In genomic region chr8:125558109-125559065, GRCm38 (mm10) we compare ENCODE assay signal across 8 mouse cellular contexts. TPM values are rescaled to one million over a fixed set of nuclear protein-coding genes. Genes with fewer than 3 reads are reported as not detected.
DNase-seq lines count a peak whose midpoint lies in the region; TF ChIP-seq lines count a peak whose summit lies in the region.

No protein-coding gene starts in this region.

- H3K27ac ChIP-seq in left cerebral cortex, adult 2 months = peak overlapping the region; percentile 74

- peak; percentile 71 for DNase-seq in NIH3T3 (ENCODE audit: low read depth)
- peak; percentile 86 to 88 for DNase-seq in cerebellum, postnatal 10 days
- DNase-seq in gastrocnemius, adult 8-10 months (ENCODE audit: low spot score in 2 of 2) = peak; percentile 38 to 64
- peak; percentile 88 for DNase-seq in induced T-regulatory cell, adult 2 months (ENCODE audit: low read depth)
- DNase-seq in left cerebral cortex, adult 2 months (ENCODE audit: extremely low spot score in 1 of 2, low spot score in 2 of 2) = peak; percentile 82 to 83
- peak; percentile 93 for DNase-seq in lung, postnatal 36 days
- peak; percentile 93 for DNase-seq in retina, postnatal 1 day
- DNase-seq in thymus, postnatal 36 days = peak; percentile 61 to 65

- H3K4me3 ChIP-seq in left cerebral cortex, adult 2 months = peak overlapping the region; percentile 21

- TF ChIP-seq CTCF in left cerebral cortex, adult 2 months (IDR thresholded peaks at IDR 0.05) = no peak

- intact Hi-C loops in left cerebral cortex, adult 2 months (cut with DNase I) = loop anchor here (5.0 kb wide), 1 partner anchor 56 kb away; no protein-coding TSS in a partner anchor

RNA-seq across cellular contexts. Expression of gene Sipa1l2, which starts 11.2 kb away (rescaled TPM):
- 1 to 10 TPM; 3.9 to 5.4 (median 4.5) TPM for total RNA-seq in gastrocnemius, adult 8-10 months (2022)
- total RNA-seq in left cerebral cortex, adult 2 months (2021) = 10 to 100 TPM; 44.1 to 47.9 TPM

Comparison
In these comparisons a context has a peak if more than half of its experiments do, and no peak if none do; other contexts are left out.
1. Peak in every context shown above with its lines: DNase-seq, H3K4me3 ChIP-seq and H3K27ac ChIP-seq.
2. RNA of gene Sipa1l2, which starts 11.2 kb away (total RNA-seq): 44.1 to 47.9 TPM in left cerebral cortex, adult 2 months; 3.9 to 5.4 TPM in gastrocnemius, adult 8-10 months; every median in the first group is over 4 times any median in the second.